Mouse (Mus musculus) urinary bladder, postnatal 10 days (tissue): Measurements from ENCODE around the gene Gpd1.
A peak's percentile ranks its signal among the peaks of the same experiment; 100 is the strongest.
"Not testable (repeated sequence)": the region's sequence is repeated elsewhere in the genome, so short reads cannot be mapped to it uniquely, and the experiment has no call there.

Source experiments
- DNase-seq: peaks from one replicate; pipeline ENCODE4 v3.0.0; 2022; ENCODE audit warnings: low spot score

Gpd1 gene

DNA sequence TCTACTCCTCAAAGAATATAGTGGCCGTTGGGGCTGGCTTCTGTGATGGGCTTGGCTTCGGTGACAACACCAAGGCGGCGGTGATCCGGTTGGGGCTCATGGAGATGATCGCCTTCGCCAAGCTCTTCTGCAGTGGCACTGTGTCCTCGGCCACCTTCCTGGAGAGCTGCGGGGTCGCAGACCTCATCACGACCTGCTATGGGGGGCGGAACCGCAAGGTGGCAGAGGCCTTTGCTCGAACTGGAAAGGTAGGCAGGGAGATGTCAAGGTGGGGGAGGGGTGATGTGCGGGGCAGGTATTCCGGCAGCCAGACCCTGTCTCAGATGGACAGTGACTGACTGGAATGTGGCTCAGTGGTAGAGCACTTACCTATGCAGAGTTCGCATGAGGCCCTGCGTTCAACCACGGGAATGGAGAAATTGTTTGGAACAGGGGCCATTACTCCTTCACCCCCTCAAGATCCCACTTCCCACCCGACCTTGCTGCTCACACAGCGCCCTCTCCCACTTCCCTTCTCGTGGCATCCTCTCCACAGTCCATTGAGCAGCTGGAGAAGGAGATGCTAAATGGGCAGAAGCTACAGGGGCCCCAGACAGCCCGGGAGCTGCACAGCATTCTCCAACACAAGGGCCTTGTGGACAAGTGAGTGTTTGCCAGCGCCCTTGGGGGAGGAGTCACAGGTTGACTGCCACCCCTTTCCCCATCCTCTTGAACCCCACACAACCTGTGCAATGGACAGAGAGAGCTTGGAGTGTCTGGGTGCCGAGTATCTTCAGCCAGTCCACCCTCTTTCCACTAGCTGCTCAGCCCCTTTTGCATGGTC is 4.8 kb downstream of the Gpd1 start:
- no peak for DNase-seq

DNA sequence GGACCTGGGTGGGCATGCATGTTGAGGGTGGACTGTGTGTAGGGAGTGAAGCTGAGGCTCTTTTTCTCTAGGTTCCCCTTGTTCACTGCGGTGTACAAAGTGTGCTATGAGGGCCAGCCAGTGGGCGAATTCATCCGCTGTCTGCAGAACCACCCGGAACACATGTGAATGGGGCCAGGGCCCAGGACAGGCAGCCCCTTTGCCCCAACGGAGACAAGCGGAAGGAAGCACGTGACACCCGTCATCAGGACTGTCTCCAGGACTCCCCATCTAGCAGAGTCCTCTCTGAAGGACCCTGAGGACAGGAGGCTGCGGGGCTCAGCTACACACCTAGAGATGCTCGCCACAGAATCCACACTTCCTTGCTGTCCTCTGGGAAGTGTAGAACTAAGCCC is 5.8 kb downstream of the Gpd1 start:
- no peak for DNase-seq

GRCm38 (mm10) chr15:99723515-99724291 is 6.4 kb downstream of the Gpd1 start:
- DNase-seq = no peak

- no peak for DNase-seq
Observed at GRCm38 (mm10) chr15:99724292-99725021, 7.1 kb downstream of the Gpd1 start.

- peak; percentile 65 for DNase-seq
Observed at GRCm38 (mm10) chr15:99725341-99726155, 8.2 kb downstream of the Gpd1 start, which contains the start of gene Cox14. TSS of gene Cox14 (plus strand) at chr15:99725618.

GRCm38 (mm10) chr15:99726549-99726948 is 9.2 kb downstream of the Gpd1 start:
- no peak for DNase-seq

GRCm38 (mm10) chr15:99727039-99727438 is 9.7 kb downstream of the Gpd1 start:
- DNase-seq = not testable (repeated sequence)

DNA sequence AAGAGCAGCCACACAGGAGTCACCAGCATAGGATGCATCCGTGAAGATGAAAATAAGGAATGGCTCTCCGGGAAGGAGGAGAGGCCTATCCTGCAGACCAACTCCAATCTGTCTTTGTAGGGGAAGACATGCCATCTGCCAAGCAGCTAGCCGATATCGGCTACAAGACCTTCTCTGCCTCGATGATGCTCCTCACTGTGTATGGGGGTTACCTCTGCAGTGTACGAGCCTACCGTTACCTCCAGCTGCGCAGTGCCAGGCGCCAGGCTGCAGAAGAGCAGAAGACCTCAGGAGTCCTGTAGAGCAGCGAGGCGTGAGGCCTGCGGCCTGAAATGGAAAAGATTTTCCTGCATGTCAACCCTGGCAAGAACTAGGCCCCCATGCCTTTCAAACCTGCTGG is 10.2 kb downstream of the Gpd1 start:
- DNase-seq = no peak

DNA sequence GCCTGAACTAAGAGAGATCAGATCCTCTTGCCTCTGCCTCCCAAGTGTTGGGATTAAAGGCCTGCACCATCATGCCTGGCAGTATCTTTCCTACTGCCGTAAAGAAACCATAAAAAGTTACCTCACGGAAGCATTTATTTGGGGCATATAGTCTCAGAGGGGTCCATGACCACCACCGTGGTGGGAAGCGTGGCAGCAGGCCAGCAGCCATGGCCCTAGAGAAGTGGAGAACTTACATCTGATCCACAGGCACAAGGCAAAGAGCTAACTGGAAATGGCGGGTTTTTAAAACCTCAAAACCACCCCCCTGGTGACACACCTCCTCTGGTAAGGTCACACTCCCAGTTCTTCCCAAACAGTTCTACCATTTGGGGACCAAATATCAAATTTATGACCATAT is 10.9 kb downstream of the Gpd1 start:
- DNase-seq = no peak

DNA sequence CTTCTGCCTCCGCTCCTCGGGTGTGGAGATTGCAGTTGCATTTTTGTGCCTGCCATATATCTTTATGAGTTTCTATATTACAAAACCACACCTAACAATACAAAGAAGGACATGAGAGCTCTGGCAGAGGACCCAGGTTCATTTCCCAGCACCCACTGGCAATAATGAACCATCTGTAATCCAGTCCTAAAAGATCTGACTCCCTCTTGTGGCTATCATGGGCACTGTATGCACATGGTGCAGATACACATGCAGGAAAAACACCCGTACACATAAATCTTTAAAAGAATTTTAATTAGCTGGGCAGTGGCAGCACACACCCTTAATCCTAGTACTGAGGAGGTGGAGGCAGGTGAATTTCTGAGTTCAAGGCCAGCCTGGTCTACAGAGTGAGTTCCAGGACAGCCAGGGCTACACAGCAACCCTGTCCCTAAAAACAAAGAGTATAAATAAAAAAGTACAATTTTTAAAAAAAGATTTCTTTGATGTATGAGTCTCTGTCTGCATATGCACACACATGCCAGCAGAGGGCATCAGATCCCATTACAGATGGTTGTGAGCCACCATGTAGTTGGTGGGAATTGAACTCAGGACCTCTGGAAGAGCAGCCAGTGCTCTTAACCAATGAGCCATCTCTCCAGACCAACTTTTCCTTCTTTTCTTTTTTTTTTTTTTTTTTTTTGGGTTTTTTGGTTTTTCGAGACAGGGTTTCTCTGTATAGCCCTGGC is 11.9 kb downstream of the Gpd1 start:
- DNase-seq = no peak

DNA sequence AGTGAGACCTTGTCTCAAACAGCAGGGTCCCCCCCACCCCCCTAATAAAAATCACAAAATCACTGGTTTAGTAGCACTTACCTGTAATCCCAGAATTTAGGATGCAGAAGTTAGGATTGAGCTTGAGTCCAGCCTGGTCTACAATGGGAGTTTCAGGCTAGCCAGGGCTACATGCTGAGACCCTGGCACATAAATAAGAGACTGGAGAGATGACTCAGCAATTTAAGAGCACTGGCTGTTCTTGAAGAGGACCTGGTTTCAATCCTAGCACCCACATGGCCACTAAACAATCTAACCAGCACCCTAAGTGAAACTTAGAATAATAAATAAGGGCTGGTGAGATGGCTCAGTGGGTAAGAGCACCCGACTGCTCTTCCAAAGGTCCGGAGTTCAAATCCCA is 13.9 kb downstream of the Gpd1 start:
- DNase-seq = no peak

- no peak for DNase-seq
Observed at GRCm38 (mm10) chr15:99731678-99732077, 14.4 kb downstream of the Gpd1 start.

GRCm38 (mm10) chr15:99733186-99733585 is 15.9 kb downstream of the Gpd1 start:
- no peak for DNase-seq

GRCm38 (mm10) chr15:99735631-99736030 is 18.3 kb downstream of the Gpd1 start:
- peak; percentile 100 for DNase-seq

- no peak for DNase-seq
Observed at GRCm38 (mm10) chr15:99736675-99737074, 19.4 kb downstream of the Gpd1 start.

DNA sequence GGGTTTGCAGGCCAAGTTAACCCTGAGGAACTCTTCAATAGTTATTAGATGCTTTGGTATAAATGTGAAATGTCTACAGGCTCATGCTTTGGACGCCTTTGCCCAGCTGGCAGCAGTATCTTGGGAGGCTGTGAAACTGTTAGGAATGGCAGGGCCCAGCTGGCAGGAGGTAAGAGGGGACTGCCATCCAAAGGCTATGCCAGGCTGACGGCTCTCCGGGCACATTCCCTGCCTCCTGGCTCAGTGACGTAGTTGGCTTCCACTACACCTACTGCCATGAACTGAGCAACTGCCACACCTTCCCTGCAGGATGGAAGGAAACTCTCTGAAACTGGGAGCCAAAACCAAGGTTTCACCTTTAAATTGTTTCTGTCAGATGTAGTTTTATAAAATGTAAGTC is 22.9 kb downstream of the Gpd1 start:
- DNase-seq = no peak

DNA sequence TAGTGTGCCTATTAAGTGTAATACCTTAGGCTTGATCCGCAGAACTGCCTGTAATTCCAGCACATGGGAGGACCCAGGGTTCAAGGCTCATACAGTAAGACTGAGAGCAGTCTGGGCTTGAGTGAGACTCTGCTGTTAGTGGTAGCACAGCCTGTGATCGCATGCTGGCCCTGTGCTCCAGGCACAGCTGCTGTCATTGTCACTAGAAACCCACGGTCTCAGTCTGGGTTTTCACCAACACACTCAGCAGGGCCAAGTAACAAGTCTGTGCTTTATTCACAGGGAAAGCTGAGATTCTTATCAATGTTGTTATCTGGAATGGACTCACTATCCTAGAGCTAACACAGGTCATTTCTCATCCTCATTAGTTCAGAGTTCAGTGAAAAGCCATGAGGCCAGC is 36.9 kb downstream of the Gpd1 start:
- no peak for DNase-seq

DNA sequence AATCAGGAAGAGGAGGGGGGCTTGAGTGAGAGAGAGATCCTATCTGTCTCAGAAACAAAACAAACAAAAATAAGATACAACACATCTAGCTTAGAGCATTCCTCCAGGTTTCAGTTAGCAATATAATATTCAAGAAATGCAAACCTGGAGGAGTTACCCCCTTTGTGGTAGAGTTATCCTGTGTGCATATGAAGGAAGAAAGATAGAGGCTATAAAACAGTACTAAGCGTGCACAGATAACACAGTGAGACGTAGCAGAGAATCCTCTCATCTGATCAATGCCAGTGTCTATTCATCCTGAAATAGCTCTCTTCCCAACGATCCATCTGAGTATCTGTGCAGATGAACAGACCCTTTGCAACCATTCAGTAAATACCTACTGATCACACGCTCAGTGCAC is 50.2 kb downstream of the Gpd1 start:
- no peak for DNase-seq

DNA sequence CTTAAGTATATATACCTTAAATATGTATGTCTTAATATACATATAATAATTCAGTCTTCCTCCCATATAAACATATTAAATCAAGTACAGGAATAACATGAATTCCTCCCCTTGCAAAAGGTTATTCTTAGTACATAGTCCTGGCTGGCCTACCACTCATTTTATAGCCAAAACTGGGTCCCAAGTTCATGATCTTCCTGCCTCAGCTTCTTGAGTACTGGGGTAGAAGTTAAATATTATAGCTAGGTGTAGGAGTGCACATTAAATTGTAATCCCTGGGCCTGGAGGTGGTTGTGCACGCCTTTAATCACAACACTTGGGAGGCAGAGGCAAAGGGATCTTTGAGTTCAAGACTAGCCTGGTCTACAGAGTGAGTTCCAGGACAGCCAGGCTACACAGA is 51.4 kb downstream of the Gpd1 start:
- DNase-seq = no peak

DNA sequence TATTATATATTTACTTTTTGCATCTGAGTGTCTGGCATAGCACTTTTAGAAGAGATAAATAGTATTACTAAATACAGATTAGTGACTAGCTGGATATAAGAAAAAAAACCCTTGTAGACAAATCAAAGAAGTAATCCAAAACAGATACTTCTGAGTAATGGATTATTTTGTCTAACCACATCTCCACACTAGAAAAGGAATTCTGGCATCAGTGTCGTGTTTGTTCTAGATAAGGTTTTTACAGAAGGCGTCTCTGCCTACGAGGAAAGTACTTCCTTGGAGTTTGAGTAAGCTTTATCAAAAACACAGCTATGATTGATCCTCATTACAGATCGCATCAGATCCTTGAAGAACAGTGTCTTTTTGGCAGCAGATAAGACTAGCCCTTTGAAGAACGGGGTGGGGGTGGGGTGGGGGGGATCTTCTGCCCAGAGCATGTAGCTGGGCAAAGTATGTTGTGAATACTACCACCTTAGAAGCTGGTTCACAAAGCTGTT is 53.7 kb downstream of the Gpd1 start:
- no peak for DNase-seq
